Mouse (Mus musculus) mature B cell (primary cell): Measurements from ENCODE around the gene Cacng8.

Experiments used
- in situ Hi-C: fragments of 300-500 bp; cut with MboI; formaldehyde crosslinking; loops from 2 replicates; pipeline ENCODE4 v1.14.3; 2019

The Cacng8 gene

DNA sequence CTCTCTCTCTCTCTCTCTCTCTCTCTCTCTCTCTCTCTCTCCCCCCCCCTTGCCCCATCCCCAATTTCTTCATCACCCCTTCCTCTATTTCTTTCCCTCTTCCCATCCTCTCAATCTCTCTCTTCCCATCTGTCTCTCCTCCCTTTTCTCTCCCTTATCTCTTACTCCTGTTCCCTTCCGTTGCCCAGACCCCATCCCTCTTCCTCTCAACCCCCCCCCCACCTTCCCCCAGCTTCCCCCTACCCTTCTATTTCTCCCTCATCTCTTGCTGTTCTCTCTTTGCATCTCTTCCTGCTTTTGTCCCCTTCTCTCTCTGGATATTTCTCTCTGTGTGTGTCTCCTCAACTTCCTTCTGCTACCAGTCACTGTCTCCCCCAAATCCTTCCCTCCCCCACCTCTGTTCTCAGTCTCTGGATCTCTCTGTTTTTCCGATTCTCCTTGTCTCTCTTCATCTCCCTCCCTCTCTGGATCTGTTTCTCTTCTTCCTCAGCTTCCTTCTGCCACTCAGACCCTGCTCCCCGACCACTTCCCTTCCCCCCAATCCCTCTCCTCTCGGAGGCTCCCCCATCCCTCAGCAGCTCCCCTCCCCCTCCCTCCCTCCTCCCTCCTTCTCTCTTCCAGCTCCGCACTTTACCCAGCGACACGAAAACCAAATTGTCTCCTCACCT, at the start of gene Cacng8:
TSS of gene Cacng8 (plus strand) at position 271 of the 668 bp plus-strand sequence.
- in situ Hi-C loops, result no loop called here

DNA sequence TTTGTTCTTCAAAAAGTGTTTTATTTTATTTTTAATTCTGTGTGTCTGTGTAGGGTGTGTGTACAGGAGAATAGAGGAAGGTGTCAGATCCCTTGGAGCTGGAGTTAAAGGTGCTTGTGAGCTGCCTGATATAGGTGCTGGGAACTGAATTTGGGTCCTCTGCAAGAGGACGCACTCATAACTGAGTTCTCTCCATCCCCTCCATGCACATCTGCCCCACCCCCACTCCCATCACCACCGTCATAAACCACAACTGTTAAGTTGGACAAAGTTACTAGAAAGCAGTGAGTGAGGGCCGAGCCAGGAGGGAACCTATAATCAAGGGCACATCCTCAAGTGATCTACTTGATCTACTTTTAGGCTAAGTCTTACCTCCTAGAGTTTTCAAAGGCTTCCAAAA, 46.6 kb upstream of the Cacng8 start:
- in situ Hi-C loops, result no loop called here

DNA sequence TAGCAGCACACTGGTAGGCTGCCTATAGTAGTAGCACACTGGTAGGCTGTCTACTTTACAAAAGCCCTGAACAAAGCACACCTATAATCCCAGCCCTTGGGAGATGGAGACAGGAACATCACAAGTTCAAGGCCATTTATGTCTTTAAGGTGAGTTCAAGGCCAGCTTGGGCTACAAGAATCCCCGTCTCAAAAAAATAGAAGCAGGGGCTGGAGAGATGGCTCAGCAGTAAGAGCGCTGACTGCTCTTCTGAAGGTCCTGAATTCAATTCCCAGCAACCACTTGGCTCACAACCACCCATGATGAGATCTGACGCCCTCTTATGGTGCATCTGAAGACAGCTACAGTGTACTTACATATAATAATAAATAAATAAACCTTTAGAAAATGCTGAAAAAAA, 45.2 kb upstream of the Cacng8 start:
- in situ Hi-C loops, result no loop called here

DNA sequence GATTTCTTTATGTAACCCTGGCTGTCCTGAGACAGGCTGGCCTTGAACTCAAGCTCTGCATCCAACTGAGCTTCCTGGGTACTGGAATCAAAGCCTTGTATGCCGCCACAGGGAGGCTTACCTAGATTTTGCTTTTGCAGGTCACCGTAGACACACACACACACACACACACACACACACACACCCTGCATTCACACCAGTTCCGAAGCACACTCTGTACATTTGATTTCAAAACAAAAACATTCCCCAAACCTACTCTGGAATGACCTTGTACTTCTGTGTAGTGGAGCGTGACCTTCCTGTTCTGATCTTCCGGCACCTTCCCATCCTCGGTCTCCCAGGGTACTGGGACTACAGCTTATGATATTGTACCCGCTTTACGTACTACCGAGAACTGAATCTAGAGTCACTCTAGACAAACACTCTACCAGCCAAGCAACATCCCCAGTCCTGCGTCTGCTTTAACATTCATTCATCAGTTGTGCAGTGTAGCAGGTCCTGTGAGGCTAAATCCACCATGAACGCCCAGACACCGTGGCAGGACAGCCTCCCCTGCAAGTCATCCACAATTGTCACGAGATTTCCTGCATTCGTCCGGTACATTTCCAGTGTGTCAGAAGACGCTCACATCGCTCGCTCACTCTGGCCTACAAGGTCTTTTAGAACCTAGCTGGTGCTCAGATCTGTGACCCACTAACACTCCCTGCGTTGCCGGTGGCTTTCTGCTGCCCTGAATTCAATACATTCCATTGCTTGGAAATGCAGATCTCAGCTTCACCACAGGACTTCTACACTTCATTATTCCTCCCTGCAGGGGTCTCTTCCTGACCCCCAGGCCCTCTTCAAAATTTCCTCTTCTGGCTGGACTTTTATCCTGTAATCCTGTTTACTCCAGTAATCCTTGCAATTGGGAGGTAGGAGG, 42.9 kb upstream of the Cacng8 start:
- in situ Hi-C loops, result no loop called here

DNA sequence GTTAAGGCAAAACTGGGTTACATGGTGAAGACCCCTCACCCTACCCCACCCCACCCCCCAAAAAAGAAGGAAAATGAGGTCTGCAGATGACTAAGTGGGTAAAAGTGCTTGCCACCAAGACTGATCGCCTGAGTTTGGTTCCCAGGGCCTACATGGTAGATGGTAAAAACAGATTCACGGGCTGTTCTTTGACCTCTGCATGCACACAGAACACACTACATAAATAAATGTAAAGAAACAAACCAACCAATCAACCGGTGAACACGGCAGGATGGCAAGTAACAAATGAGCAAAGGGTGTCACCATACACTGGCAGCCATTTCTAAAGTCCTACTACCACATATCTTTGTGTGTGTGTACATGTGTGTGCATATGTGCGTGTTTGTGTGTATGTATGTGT, 42.2 kb upstream of the Cacng8 start:
- in situ Hi-C loops, result no loop called here

DNA sequence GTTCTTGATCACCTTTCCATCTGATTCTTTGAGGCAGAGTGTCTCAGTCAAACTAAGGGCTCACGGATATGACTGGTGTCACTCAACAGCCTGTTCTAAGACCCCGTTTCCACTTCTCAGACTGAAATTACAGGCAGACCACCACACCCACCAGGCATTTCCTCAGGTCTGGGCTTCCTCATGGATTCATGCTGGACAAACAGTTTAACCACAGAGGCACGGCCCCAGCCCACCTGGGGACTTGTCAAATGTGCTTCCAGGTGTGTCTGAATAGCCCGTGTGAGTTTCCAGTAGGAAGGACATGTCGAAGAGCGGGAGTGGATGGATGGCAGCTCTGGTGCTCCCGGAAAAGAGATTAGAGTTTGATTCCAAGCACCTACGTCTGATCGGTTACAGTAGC, 40.7 kb upstream of the Cacng8 start:
- in situ Hi-C loops, result no loop called here

DNA sequence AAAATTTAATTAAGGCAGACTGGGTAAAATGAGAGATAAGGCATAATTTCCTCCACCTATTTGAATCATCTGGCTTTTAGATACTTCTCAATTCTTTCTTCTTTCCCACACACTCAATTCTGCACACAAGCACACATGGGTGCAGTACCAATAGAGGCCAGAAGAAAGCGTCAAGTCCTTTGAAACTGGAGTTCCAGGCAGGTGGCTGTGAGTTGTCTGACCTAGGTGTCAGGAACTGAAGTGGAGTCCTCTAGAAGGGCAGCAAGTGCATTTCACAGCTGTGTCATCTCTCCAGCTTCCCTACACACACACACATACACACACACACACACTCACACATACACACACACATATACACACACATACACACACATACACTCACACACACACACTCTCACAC, 38.9 kb upstream of the Cacng8 start:
- in situ Hi-C loops, result no loop called here

DNA sequence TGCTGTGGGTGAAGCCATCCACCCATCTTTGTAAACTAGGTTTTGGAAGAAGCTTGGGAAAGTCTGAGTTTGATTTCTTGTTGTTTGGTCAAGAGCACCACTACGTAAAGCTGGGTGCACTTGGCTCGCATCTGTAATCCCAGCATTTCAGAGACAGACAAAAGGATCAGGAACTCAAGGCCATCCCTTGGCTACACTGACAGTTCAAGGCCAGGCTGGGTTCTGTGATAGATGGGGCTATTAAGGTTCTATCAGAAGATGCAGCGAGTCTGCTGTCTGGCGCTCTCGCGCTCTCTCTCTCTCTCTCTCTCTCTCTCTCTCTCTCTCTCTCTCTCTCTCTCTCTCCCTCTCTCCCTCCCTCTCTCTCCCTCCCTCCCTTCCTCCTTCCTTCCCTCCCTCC, 35.6 kb upstream of the Cacng8 start:
- in situ Hi-C loops, result no loop called here

DNA sequence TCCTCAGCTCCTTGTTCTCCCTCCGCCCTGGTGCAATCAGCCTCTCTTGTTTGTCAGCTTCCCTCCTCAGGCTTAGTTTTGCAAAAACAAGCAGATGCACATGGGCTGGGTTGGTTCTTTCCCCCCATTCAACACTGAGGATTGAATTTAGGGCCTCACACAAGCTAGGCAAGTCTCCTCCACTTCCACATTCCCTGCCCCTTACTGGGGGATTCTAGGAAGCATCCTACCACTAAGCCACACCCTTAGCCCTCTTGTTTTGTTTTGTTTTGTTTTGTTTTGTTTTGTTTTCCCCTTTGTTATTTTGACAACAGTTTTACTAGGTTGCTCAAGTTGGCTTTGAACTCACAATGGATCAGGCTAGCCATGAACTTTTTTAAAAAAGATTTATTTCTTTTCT, 29.8 kb upstream of the Cacng8 start:
- in situ Hi-C loops, result no loop called here

DNA sequence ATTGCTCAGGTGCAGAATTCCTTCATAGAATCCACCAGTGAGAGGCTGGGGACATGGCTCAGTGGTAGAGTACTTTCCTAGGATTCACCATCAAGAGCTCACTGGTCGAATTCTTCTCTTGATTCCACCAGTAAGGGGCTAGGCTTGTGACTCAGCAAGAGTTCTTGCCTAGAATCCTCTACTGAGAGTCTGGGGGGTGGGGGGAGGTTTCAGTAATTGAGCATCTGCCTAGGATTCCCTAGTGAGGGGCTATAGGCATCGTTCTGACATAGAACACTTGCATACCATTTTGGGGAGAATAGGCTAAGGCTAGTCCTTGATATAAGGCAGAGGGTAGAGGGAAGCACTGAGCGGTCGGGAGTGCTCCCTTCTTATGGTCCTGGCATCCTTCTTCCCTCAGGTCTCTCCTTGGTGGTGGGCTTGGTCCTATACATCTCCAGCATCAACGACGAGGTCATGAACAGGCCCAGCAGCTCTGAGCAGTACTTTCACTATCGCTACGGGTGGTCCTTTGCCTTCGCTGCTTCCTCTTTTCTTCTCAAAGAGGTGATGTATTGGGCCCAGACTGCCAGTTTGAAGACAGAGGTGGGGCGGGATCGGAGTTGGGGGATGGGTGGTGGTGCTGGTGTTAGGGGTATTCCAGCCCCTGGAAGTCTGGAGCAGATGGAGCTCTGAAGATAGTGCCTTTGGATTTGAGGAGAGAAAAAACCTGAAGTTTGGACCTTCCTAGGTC, 24.8 kb upstream of the Cacng8 start:
- in situ Hi-C loops, result no loop called here

DNA sequence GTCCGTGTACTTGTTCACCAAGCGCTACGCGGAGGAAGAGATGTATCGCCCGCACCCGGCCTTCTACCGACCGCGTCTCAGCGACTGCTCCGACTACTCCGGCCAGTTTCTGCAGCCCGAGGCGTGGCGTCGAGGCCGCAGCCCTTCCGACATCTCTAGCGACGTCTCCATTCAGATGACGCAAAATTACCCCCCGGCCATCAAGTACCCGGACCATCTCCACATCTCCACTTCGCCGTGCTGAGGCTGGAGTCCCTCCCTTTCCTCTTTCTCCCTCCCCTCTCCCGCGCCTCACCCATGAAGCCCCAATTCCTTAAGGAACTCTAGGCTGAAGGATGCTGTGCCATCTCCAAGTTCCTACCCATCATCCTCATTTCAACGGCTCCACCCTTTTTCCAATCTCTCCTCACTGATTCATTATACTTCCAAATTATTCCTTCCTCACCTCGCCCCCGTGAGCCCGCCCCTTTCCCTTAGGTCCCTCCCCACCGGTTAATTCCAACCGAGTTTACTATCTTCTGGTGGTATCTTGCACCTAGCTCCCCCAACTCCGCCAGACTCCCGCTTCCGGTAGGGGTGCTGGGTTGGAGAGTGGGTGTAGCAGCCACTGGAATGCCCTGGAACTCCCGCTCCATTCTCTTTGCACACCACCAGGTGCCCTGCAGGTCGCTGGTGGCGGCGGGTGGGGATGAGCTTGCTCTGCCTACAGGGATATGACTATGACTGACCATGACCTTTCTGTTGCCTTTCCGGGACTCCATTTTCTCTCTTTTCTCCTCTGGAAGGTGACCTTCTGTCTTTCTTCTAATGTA, 23.6 kb upstream of the Cacng8 start:
- in situ Hi-C loops, result no loop called here

DNA sequence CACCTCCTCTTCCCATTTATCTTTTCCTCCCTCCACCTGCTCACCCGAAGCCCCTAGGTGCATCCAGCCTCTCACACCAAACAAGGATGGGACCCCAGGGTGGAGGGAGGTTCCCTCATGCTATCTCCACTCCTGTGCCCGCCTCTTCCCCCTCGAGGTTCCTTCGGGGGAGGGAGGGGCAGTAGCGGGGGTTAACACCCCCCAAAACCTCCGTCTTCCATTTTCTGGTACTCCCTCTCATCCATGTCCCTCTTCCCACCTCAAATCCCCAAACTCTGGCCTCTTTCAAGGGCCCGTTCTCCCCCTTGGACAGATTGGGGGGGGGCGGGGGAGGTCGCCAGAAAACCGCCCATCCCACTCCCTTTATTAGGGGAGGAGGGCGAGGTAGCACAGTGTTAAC, 22.9 kb upstream of the Cacng8 start:
- in situ Hi-C loops, result no loop called here

DNA sequence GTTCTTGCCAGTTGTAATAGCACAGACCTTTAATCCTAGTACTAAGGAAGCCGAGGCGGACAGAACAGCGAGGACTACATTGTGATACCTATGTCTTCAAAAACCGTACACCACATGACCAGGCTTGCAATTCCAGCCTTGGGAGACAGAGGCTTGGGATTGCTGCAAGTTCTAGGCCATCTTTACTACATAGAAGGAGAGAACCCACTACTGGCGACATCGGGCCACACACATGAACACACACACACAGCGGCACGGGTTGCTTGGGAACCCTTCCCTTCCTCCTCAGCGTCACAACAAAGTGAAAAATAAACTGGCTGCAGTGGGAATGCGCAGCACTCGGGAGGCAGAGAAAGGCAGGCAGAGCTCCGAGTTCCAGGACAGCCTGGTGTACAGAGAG, 22.2 kb upstream of the Cacng8 start:
- in situ Hi-C loops, result no loop called here

DNA sequence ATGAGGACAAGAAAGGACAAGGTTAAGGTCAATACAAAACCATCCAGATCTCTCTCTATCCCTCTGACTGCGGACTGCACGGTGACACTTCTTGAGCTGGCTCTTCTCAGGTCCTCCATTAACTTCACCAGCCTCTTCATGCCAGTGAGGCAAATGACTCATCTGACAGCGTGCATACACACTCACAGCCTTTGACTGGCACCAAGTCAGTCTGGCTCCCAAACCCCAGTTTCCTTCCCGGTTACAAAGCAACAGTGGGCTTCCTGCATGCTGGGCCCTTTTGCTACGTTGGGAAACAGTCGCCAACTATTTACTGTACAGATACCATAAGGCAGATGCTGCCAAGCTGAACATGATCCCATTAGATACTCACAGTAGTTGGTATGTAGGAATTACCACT, 21.3 kb upstream of the Cacng8 start:
- in situ Hi-C loops, result no loop called here

DNA sequence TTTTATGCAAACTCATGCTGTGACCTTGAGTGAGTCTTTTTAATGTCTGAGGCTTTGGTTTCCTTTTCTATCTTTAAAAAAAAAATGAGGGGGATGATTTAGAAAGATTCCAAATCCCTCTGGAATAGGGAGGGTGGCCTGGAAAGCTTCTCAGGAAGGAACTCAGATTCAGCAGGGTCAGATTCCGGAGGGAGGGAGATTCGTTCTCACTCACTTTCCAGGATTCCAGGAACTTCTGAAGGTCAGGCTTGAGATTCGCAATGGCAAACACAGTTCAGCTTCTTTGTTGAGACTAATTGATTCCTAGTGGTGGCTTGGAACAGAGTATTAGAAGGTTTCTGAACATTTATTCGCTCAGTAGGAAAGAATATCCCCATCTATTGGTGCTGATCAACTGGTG, 20.1 kb upstream of the Cacng8 start:
- in situ Hi-C loops, result no loop called here

DNA sequence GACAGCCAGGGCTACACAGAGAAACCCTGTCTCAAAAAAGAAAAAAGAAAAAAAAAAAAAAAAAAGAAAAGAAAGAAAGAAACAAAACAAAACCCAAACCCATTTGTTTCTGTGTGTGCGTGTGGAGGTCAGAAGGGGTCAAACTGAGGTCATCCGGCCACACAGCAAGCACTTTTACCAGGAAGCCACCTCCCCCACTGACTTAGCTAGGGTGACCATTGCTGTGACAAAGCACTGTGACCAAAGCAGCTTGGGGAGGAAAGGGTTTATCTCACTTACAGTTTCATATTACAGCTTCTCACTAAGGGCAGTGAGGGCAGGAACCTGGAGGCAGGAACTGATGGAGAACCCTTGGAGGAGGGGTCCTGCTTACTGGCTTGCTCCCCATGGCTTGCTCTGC, 18.1 kb upstream of the Cacng8 start:
- in situ Hi-C loops, result no loop called here

DNA sequence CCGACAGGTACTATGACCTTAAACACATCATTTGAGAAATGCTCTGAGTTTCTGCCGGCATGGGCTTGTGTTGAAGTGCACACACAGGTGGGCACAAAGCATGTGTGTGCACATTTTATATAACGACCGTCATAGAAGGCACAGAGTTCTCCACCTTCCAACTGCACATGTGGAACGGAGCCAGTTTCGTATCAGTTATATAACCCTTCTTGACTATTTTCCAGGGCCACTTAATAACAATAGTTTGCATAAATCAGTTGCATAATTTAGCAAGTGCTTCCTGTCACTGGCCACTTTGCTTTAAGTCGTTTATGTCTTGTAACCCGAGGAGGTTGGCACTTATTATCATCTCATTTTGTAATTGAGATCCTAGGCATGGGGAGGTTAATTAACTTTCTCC, 16.7 kb upstream of the Cacng8 start:
- in situ Hi-C loops, result no loop called here

DNA sequence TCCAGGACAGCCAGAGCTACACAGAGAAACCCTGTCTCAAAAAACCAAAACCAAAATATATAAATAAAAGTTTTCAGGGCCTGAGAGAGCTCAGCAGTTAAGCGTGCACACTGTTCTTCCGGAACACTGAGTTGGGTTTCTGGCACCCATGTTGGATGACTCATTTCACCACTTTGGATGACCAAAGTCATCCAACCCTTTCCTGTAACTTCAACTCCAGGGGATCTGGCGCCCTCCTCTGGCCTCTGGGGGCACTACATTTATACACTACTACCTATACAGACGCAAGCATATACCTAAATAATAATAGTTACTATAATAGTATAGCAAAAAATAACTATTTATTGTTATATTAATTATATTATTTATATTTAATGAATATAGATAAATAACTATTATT, 13.7 kb upstream of the Cacng8 start:
- in situ Hi-C loops, result no loop called here

DNA sequence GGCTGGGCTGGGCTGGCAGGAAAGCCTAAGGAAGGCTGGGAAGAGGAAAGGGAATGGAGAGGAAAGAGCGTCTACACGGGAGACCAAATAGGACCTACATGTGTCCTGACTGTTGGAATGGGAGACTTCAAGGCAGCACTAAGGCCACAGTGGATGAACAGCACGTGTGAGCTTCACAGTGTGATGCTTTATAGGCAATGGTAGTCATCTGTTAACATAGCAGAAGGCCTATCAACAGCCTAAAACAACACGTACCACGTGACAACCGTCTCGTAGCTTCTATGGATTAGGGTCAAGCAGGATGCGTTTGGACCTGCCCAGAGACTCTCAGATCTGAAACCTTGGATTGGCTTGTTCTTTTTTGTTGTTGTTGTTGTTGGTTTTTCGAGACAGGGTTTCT, 8.4 kb upstream of the Cacng8 start:
- in situ Hi-C loops, result no loop called here

DNA sequence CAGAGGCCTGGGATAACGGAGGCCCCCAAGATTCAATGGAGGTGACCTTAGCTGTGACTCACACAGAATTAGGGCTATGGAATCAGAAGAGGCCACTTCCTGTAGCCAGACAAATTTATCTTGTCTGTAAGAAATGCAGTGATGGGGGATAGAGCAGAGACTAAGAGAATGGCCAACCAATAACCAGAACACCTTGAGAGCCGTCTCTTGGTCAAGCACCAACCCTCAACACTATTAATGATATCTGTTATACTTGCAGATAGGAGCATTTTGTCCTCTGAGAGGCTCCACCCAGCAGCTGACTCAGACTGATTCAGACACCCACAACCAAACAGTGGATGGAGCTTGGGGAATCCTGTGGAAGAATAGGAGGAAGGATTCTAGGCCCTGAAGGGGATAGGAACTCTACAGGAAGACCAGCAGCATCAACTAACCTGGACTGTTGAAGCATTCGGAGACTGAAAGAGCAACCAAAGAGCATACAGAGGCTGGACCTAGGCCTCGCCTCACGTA, 5.6 kb upstream of the Cacng8 start:
- in situ Hi-C loops, result no loop called here

DNA sequence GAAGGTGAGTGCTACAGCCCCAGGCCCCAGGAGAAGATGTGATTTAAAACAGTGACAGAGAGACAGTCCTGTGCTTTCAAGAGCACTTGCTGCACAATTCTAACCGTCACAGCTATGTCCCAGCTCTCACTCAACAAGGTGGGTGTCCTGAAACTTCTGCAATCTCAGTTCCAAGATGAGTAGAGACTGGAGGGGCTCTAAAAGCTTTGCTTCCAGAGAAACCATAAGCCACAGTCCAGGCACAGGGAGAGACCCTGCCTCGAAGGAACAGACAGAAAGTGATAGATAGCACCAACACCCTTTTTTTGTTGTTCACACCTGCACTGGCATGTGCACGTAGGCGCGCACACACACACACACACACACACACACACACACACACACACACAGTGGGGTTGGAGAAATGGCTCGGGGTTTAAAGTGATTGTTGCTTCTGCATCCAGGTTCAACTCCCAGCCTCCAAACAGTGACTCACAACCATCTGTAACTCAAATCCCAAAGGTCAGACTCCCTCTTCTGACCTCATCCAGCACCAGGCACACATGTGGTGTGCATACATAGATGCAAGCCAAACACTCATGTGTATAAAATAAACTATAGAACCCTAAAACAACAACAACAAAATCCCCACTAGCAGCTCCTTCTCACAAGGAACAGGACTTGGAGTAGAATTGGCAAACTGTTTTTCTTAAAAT, 4.3 kb upstream of the Cacng8 start:
- in situ Hi-C loops, result no loop called here
